Mouse (Mus musculus) brain, embryonic 18.5 days (tissue): ENCODE measurements around the gene Siglecg.
A peak's percentile ranks its signal among the peaks of the same experiment; 100 is the strongest.

Experiments
- DNase-seq: peaks from one replicate; pipeline ENCODE4 v3.0.0-alpha.2; 2012; ENCODE audit warnings: low read depth, low spot score

The Siglecg gene

DNA sequence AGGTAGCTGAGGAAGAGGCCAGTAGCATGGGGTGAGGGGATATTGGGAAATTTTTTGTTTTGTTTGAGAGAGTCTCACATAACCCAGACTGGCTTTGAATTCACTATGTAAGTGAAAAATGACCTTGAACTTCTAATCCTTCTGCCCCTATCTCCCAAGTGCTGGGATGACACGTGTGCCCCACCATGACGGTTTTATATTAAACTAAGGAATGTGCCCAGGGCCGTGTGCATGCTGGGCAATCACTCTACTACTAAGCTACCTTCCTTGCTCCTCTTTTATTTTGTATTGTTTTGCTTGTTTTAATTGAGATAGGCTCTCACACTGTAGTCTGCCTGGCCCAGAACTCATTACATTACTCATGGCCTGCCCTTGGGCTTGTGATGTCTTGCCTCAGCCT is 33.1 kb downstream of the Siglecg start:
- DNase-seq = no peak

GRCm38 (mm10) chr7:43442684-43443083 is 34.7 kb downstream of the Siglecg start:
- no peak for DNase-seq

GRCm38 (mm10) chr7:43443126-43443916 is 35.3 kb downstream of the Siglecg start:
- no peak for DNase-seq

DNA sequence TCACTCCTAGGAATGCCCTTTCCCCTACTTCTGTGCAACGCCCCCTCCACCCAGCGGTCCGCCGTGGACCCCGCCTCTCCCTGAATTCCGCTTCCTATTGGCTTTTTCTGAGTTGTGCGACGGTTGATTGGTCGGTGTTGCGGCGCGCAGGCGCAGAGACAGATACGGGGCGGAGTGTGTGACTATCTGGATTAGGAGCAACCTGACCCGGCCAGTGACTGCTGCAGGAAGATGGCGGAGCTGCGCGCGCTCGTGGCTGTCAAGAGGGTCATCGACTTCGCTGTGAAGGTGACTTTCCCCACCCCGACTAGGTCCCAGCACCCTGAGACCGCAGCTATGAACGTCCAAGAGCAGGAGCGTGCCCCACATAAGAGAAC is 35.9 kb downstream of the Siglecg start, which contains the start of the genes Etfb and Gm45233:
Gene Etfb, plus strand, starts transcription at position 167 of the 377 bp plus-strand sequence.
Gene Gm45233, plus strand, starts transcription at position 212 of the 377 bp plus-strand sequence.
- peak; percentile 89 for DNase-seq

DNA sequence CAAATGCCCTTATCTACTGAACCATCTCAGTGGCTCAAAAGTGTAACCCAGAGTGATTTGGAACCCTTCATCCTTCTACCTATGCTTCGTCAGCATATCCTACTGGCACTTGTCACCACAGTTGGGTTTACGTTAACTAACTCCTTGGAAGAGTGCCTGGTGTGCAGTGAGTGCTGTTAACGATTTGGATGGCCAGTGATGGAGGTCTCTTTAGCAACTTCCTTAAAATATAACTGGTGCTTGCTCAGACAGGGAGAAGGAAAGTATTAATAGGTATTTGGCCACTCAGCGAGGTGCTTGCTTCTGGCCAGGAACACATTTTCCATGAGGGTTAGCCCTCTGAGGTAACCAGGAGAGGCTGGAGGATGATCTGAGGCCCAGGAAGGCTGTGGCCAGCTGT is 39.8 kb downstream of the Siglecg start:
- DNase-seq = no peak

DNA sequence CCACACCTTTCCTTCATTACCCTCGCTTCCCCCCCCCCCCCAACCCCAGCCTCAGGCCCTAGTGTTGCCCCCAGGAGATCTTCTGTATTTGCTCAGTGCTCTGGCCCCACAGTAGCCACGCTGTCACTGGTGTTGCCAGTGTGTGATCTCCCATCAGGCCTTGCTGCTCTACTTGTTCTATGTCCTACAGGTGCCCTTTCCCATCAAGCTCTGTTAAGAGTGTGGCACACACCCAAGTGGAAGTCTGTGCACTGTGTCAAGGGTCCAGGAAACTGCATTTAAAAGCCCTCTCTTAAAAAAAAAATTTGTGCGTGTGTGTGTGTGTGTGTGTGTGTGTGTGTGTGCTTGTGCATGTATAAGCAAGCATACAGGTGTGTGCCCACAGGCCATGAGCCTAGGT is 40.2 kb downstream of the Siglecg start:
- DNase-seq = no peak

GRCm38 (mm10) chr7:43449811-43450210 is 41.8 kb downstream of the Siglecg start:
- no peak for DNase-seq

DNA sequence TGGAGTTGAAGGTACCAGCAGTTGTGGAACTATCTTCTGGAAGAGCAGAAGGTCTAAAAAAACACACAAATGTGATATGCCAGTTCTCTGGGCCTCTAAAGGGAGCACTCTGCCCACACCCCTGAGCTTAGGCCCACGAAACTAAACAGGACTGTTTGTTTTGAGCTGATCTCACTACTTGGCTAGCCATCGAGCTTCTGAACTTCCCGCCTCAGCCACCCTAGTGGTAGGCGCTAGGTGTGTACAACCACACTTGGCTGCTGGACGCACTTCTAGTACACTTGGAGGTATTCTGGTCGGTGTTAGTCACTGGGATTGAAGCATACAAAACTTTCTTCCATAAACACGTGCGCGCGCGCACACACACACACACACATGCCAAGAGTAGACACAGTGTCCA is 43.7 kb downstream of the Siglecg start:
- DNase-seq = no peak

GRCm38 (mm10) chr7:43452609-43453008 is 44.6 kb downstream of the Siglecg start:
- DNase-seq = no peak

DNA sequence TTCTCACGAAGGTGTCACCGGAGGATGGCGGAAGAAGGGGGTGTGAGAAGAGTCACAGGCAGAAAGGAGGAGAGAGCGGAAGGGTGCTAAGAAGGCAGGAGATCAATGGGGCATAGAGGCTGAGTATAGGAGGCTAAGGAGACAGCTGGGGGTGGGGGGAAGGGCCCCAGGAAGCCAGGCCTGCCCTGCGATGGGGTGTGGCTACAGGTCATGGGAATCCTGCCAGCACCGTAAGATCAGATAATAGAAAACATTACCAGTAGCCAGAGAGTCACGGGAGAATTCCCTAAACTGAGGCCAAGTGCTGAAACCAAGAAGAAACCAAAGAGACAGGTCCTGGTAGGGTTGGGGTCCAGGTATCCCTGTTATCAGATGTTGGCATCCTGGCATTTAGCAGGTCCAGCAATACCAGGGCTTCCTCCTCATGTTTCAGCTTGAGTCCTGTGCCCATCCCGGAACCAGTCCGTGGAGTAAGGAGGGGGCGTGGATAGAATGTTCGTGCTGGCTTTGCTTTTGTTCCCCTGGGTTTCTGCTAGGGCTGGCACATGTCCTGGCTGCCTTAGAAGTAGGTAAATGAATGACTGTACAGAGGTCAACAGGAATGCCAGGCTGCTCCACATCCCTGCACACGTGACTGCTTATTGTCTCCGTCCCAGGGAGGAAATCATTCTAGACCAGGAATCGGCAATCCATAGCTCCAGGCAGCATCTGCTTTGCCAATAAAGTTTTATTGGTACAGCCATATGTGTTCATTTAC is 45.8 kb downstream of the Siglecg start:
- no peak for DNase-seq

- no peak for DNase-seq
Observed at GRCm38 (mm10) chr7:43454371-43454770, 46.4 kb downstream of the Siglecg start.

DNA sequence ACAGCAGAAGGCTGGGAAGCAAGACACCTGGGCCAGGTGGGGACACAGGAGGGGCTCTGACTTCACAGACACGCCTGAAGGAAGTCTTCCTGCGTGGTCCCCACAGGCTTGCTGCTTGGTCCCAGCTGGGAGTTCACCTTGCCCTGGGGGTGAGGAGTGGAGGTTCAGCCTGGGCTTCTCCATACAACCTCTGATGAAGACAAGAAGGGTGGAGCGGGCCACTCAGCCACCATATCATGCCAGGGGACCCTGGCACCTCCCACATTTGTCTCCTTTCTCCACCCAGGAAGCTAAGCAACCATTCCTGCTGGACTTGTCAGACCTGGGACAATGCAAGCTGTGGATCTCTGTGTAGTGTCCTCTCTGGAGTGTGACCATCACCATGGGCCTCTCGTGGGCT is 54.8 kb downstream of the Siglecg start, which contains the start of gene Vsig10l:
Gene Vsig10l, plus strand, starts transcription at position 301 of the 400 bp plus-strand sequence.
- no peak for DNase-seq

DNA sequence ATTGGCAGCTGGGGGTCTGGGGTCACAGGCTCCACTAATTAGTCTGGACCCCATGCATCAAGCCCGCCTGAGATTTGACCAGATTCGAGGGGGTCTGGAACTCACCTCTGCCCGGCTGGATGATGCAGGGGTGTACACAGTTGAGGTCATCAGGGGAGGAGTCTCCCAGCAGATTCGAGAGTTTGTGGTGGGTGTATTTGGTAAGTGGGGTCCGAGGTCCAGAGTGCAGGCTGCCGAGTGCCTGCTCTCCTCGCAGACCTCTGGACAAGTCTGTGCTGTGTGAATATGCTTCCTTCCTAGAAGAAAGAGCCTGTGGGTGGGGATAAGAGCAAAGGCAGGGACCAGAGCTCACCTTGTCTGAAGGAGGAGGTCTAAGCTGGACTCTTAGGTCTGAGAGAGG is 56.0 kb downstream of the Siglecg start:
- no peak for DNase-seq

DNA sequence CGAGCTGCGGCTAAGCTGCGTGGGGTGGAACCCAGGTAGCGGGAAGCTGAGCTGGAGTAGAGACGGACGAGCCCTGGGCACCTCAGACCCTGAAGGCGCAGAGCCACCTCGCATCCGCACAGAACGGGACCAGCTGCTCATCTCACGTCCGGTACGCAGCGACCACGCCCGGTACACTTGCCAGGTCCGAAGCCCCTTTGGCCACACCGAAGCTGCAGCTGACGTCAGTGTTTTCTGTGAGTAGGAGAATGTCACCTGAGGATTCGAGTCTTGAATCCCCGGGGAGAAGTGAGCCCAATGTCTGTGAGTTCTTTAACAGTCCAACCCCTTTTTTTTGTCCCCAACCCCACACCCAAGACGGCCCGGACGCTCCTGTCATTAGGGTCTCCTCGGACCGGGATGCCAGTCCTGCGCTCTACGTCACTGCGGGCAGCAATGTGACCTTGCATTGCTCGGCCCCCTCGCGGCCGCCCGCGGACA is 56.9 kb downstream of the Siglecg start:
- no peak for DNase-seq

GRCm38 (mm10) chr7:43465344-43466098 is 57.5 kb downstream of the Siglecg start:
- DNase-seq = peak; percentile 72

DNA sequence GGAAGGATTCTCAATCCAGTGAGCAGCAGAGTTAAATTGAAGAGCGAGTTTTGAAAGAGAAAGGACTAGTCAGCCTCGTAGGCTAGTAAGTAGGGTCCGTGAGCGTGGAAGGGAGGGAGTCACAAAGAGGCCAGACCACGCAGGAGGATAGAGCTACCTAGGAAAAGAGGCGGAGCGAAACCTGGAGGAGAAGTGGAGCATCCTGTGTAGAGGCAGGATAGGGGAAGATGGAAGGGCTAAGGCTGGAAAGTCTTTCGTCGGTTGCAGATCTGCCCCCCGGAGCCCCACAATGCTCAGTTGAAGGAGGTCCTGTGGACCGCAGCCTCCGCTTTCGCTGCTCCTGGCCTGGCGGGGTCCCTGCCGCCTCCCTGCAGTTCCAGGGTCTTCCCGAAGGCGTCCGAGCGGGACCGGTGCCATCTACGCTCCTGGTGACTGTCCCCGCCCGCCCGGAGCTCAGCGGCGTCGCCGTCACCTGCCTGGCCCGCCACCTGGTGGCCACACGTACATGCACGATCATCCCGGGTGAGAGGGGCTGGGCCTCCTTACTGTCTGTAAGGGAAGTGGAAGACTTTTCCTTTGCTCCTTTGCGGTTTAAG is 58.2 kb downstream of the Siglecg start:
- no peak for DNase-seq
